Mouse (Mus musculus): ENCODE results near the gene Sf3a3.

DNA sequence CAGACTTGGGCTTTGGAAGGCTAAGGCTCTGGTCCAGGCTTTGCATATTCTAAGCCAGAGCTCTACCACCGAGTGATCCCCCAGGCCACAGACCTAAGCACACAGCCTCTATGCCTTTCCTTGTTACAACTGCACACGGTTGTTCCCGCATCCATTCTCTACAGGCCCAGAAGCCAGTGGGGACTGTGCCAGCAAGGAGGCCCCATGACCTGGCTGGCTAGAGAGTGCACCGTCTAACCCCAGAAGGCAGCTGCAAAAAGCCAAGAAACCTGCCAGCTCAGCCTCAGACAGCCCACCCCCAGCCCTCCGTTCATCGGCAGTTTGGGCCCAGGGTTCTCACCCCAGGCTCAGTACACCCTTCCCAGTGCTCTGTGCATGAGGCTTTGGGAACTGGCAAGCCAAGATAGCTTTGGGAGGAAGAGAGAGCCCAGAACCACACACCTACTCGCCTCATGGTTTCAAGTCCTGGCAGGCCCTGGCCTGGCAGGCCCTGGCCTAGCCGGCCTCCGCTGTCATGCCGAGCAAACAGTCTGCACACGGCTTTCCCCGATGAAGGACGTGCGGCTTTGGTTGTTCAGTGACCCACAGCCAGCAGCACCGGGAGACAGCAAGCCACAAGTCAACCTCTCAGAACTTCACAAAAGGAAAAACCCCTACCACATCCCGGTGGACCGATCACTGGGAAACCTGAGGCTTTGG, 40.1 kb upstream of the Sf3a3 start:
- no peak for TF ChIP-seq CTCF (IDR thresholded peaks at IDR 0.05; ENCODE audit: low read depth, low read length)
- no peak for TF ChIP-seq GATA1 (IDR thresholded peaks at IDR 0.05; ENCODE audit: borderline replicate concordance, low read length)
- no peak for TF ChIP-seq POLR2AphosphoS5 (IDR thresholded peaks at IDR 0.05; ENCODE audit: insufficient replicate concordance, low read depth, low read length)
- TF ChIP-seq TAL1 (conservative IDR thresholded peaks at IDR 0.05; ENCODE audit: low read depth, low read length) = no peak
- no peak for TF ChIP-seq GATA2 (IDR thresholded peaks at IDR 0.05; ENCODE audit: borderline replicate concordance, low read depth, low read length)
